Mouse (Mus musculus) induced T-regulatory cell, adult 2 months (primary cell): ENCODE data around the gene Nol10.

Experiments
- DNase-seq: peaks from one replicate; pipeline ENCODE4 v3.0.0-alpha.2; 2012; ENCODE audit warnings: low read depth

Gene Nol10

DNA sequence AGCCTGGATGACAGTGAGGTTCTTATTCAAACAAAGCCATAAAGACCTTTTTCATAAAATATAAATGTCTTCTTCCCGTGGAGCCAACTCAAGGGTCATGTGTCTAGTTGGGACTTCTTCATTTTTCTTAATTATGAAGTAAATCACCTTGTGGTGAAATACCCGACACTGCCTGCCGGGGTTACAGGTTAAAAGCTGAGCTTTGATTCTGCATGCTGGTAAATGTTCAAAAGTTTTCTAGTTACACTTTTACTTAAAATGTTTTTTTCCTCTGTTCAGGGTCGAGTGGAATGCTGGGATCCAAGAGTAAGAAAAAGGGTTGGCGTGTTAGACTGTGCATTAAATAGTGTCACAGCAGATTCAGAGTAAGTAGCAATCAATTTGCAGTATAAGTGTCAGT is 14.1 kb downstream of the Nol10 start:
- DNase-seq, result no peak

DNA sequence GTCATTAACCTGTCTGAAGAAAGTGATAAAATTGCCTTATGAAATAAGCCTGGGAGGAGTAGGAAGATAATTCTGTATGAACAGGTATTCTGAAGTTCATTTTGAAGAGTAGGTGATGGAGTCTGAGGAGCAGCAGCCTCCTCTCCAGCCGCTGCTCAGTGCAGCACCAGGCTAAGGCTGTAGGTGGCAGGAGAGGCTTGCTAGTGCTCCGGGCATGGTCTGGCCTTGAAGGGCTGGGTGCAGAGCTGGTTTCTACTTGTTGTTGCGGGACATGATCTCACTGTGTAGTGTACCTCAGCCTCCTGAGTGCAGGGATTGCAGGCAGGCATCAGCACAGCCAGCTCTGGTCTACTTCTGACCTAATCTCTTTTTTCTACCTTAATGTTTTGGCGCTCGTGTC is 18.7 kb downstream of the Nol10 start:
- DNase-seq, result peak; percentile 80

DNA sequence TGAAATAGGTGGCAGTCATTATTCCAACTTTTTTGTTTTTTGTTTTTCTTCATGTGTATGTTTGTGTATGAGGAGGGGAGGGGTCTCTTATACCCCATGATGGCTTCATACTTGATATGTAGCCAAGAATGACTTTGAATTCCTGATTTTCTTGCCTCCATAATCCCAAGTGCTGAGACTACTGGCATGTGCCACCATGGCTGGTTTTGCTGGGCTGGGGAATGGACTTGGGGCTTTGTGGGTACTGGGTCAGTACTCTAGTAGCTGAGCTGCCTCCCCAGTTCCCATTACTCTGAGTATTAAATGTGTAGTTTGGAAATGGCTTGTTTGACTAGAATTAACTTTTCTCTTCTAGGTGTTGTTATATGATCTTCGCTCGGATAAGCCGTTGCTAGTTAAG is 20.9 kb downstream of the Nol10 start:
- DNase-seq, result no peak

DNA sequence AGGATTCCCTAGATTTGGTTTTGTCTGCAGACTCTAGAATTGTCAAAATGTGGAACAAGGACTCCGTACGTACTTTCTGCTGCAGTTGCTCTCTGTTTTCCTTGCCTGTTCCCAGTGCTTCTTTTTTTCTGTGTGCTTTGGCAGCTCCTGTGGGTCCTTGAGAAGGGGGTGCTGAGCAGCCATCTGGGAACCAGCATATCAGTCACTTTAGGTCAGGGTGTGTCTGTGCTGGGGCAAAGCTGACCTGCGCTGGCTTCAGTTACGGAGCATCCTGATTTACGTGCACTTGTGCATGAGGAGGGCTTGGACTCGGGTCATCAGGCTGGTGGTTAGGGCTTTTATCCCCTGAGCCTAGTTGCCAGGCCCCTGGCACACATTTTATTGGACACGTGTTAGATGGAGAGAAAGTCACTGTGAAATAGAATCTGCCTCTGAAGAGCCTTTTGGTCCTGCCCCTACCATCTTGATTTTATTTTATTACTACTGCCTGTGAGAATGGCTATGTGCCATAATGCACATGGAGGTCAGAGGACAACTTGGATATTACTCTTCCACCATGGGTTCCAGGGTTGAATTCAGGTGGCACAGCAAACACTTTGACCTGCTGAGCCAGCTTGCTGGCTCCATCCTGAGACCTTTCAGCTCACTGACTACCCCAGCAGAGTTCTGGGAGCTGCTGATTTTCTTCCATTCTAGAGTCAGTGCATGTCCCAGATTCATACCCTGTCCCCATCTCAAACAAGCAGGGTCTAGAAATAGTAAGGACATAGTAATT is 21.5 kb downstream of the Nol10 start:
- no peak for DNase-seq

DNA sequence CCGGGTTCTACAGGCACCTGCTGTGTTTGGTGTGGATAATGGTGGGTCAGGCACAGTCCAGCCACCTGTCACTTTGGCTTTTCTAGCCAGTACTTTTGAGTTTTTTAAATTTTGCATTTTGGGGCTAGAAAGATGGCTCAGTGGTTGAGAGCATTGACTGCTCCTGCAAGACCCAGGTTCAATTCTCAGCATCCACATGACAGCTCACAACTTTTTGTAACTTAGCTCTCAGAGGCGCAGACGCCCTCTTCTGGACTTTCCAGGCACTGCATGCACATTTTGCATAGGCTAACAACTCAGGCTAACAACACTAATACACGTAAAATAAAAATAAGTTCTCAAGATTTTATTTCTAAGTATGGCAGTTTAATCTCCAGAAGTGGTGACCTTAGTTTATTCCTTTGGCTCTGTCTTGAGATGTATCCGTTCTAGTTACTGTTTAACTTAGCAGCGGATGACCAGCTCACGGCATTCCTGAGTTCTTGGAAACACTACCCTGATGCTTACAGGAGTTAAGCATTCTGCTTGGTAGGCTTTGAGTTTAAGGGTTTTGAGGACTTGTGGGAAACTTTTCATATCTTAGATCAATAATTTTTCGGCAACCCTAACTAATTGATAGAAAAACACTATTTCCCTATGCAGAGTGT is 23.5 kb downstream of the Nol10 start:
- peak; percentile 70 for DNase-seq

DNA sequence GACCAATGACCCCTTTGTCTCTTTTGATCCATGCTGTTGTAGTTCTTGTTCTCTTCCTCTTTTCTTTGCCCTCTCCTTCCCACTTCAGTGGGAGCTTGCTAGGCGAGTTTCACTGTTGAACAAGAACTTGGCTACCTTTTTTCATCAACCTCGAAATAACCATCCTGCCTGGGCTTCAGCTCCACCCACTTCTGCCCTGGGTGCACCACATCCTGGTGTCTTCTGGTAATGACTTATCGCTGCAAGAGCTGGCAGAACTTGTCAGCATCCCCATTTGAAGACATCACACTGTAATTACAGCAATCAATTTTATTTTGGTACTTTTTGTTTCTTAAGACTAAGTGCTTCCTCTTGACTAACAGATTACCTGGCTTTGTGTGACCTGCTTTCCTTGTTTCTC is 24.4 kb downstream of the Nol10 start:
- DNase-seq, result peak; percentile 89

DNA sequence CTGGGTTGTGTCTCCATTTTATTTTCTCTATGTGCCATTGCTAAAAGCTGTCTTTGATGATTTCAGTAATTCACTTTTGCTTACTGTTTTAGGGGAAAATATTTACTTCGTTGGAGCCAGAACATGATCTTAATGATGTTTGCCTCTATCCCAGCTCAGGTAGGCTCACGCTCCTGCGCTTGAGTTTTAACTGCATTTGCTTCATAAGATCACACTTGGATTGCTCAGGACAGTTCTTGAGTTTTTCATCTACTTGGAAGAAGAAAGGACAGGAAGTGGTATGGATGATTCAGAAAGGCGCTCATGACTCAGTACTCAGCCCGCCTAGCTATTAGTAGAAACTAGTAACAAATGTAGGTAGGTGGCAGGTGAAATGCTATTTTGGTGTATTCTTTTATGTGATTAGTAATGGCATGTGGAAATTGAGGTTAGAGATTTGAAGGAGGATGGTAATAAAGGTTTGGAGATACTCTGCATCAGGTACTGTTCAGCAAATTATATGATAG is 25.3 kb downstream of the Nol10 start:
- peak; percentile 82 for DNase-seq

DNA sequence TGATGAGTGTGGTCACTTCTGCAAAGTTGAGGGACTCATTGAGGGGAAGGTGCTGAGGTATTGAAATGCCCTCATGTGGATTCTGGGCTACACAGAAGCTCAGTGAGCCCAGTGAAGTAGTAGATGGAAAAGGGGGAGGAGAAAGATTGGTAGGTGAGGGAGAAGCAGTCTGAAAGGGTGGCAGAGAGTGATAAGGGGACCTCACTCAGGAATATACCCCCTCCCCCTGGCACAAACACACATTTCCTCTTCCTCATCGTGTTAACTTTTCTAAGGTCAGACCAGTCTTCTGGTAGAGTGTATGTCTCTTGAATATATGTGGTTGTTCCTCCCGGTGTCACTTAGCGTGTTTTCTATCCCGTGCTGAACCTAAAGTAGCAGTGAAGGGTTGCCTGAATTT is 27.0 kb downstream of the Nol10 start:
- DNase-seq, result no peak

DNA sequence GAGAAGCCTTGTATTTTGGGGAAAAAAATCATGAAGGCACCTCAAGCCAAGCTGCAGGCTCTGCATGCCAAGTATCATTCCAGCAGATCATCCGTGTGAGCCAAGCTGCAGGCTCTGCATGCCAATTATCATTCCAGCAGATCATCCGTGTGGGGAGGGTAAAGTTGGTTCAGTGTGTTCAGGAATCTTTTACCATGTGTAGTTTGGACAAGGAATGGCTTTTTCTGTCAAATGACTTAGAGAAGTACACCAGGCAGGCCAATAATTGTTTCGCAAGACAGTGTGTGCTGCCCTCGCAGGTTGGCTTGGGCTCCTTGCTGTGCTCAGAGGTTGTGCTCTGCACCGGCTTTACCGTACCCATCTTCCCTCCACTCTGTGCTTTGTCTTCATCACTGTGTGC is 28.3 kb downstream of the Nol10 start:
- DNase-seq, result no peak

DNA sequence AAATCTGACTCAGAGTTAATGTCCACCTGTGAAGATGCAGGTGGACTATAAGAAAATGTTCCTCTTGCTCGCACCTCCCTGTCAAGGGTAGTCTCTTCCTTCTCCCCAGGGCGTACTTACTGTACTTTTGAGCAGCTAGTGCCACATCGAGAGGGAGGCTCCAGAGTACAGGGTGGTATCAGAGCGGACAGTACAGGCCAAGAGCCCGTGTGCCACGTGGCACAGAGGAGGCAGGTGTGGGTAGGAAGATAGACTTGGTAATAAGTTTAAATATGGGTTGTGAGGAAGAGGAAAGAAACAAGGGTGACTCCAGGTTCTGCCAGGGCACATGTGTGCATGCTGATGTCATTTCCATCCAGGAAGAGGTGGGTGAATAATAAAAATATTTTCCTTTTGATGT is 32.7 kb downstream of the Nol10 start:
- no peak for DNase-seq

DNA sequence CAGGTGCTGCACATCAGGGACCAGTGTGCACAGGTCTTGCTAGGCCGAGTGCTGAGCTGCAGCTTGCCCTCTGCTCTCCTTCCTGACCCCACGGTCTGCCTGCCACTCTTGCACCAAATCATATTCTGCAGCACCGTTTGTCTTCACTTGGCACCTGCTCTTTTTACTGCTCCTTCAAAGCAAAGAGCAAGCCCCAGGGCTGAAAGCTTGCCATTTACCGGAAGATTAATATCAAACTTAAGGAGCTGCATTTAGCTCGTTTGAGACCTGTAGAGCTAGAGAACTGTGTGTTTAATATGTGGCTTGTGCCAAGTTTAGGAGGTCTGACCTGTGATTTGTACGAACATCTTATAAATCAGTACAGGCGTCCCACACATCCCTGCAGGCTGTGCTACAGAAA is 34.5 kb downstream of the Nol10 start:
- DNase-seq, result no peak

DNA sequence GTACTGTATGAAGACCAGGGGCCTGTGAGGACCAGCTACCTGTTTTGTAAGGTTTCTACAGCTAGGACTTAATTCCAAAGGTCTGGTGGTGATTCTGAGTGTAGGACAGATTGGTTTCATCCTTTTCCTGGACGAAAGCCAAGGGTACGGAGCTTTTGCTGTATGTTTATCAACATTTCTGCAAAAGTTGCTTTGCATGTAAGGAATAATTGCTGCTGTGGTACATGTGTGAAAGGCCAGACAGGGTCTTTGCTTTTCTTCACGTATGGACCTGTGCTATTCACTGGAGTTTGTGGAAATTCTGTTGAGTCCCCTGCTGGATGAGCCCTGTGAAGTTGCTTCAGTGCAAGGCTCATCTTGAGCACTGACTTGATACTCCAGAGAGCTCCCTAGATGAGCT is 38.6 kb downstream of the Nol10 start:
- DNase-seq, result no peak

DNA sequence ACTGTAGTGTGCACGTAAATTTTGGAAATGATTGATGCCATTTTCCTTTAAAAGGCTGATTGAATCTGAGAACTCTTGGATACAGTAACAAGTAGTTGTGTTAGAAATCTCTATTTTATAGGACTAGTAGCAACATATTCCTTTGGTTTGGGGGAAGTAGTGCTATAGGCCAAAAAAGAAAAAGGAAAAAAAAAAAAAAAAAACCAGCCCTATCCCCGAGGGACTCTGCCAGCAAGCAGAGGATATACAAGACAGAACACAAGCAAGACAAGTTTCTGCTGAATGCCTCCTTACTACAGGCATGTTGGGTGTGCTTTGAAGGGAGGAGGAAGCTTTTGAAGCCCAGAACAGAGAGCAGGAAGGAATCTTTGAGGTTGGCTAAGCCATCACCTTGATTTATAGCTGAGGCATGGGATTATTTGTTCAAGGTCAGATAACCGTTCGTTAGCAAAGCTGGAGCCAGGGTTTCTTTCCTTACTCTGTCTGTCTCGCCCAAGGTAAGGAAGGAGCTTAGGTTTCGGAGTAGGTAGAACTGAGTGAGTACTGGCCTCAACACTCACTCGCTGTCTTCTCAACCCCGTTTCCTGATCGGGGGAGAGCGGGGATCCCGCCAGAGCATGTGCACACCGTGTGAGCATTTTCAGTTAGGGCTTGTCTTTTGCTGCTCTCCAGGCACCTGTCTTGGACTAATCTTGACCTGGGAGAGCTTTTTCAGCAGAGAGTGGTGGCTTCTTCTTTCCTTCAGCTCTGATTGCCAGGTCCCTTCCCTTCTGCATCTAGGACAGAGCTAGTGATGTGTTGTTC is 39.3 kb downstream of the Nol10 start:
- DNase-seq, result peak; percentile 37

DNA sequence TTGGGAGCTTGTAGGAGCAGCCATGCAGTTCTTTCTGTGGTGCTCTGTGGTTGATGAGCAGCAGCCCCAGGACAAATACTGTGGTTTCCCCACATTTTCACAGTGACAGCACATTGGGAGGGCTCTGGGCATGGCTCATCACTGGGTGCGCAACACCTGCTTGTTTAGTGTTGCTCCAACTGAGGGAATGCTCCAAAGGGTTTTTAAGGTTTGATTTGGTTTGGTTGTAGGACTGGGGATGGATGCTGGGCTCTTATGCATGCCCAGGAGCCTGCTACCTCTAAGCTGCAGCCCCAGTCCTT is 39.8 kb downstream of the Nol10 start:
- DNase-seq, result peak; percentile 35

DNA sequence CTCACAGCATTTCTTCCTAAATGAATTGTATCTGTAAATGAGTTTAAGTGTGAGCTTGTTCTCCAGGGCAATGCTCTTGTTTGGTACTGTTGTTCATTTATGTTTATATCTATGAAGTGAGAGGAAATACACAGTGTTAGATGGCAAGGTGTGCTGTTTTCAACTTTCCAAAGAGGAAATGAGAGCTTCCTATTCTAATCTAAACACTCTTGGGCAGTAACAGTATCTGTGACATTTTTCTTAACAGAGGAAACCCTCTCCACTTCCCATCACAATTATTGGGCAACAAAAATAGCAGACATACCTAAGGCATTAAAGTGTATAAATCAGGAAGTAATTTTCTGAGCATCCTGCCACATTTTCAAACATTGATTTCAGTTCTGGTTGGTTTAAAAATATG is 41.8 kb downstream of the Nol10 start:
- no peak for DNase-seq

DNA sequence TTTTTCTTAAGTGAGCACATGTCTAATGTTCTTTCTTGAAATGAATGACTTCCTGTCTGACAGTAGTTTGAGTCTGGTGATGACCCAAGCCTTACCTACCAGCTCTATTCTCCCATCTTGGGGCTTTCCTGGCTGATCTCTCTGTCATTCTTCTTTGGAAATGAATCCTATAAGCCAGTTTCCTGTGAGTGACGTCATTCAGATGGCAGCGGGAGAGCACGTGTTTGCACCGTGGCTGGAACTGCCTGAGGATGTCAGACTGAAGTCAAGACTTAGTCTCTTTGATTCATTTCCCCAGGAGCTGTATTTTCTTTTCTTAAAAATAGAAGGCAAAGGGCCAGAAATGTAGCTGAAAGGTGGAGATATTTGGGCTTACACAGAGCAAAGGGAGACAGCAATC is 42.3 kb downstream of the Nol10 start:
- peak; percentile 75 for DNase-seq

DNA sequence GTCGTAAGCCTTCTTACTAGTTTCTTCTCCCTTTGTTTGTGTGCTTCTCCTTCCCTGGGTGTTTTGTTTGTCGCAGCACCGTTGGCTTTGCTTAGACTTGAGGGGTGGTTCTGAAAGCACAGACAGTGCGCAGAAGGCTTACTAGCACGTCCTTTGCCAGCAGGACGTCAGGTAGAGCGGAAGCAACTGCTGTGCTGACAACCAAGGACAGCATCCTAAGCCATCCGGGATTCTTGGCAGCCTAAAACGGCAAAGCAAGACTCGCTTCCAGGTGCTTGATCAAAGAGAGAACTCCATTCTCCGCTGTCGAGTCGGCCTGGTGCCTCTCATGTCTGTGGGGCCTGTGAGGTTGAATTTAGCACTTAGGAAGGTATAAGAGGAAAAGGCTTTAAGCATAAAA is 44.9 kb downstream of the Nol10 start:
- no peak for DNase-seq

DNA sequence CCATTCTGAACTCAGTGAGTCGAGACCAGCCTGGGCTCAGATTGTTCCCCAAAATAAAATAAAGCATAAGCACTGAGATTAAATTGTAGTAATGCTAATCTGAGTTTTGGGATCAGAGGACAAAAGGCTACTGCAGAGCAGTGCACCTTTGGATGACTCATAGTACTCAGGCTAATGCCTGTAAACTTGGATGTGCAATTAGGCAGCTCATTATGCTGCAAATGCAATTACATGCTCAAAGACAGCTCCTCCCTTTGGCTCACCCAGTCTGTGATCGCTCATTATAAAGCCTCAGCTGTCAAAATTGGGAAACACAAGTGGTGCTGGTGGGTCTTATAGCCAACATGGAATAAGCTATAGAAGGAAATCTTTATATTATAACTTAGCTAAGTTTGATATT is 48.9 kb downstream of the Nol10 start:
- DNase-seq, result no peak

DNA sequence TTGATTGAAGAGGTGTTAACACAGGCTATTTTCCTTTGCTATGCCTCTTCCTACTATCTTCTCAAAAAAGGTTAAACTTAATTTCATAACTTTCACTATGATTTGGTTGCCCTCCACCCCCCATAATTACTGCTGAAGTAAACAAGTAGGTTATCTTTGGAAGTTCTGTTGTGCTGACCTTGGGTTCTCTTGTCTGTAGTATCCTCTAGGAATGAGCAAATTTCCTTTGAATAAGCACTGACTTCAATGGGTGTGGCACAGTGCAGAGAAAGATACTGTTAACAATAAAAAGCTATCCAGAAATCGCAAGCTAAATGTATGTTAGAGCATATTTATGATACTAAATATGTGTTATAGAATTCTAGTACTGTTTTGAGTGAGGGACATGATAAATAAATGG is 53.2 kb downstream of the Nol10 start:
- no peak for DNase-seq

DNA sequence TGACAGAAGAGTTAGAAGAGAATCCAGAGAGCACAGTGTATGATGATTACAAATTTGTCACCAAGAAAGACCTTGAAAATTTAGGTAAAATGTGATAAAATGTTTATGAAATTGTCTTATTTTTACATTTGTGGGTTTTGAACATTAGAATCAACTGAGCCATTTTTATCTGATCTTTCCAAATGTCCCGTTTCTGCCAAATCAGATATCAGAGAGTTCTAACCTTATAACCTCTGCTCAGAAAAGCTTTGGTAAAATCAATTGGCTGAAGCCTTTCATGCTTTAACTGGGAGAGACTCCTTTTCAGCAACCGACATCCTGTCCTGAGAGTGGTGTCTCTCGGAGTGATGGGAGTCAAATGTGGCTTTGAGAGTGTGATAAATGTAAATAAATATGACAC is 53.9 kb downstream of the Nol10 start:
- no peak for DNase-seq

DNA sequence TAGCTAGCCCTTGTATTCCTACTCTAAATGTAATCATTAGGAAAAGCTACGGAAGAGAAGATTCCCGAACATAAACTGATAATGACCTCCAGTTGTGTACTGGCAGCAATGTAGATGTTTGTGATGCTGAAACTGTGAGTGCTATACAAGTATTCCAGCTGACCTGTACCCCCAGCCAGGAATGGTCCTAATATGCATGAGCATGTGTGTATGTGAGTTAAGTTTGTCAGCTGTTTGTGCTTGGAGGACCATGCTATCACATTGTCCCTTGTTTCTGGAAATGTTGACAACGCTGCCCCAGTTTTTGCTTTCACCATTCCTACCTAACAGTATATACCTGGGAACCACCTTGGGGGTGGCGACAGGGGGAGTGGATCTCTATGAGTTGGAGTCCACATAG is 55.7 kb downstream of the Nol10 start:
- DNase-seq, result no peak

DNA sequence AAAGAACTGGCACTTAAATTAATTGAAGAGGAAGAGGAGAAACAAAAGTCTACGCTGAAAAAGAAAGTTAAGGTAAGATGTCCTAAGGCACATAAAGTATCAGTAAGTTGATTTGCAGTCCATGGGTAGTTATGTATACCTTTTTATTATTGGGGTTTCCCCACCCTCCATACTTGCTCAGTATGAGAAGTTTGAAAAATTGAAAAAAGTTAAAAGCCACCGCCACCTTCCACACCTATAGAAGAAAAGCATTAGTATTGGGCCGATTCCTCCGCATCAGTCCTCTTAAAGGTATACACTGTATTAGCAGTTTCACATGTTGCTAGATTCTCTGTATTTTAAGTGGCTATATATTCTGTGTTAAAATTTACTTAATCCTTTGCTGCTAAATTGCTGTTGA is 58.6 kb downstream of the Nol10 start:
- no peak for DNase-seq

DNA sequence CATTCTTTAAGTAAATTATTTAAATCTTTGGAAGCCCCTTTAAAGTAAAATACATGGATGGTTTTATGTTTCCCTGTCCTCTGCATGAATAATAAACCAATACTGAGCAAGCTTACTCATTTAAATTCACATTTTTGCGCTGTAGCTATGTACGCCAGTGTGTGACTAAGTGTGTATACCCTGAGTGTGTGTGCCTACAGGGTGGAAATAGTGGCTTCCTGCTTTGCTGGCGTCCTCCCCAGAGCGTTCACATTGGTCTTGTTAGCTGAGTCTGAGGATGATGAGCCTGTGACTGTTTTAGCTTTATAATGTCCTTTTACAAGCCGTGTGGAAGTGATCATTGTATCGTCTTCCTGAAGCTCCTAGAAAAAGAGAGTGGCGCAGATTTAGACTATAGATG is 60.1 kb downstream of the Nol10 start:
- no peak for DNase-seq
